Mouse (Mus musculus): ENCODE results near the gene Zfp367. TPM values are rescaled to one million over a fixed set of nuclear protein-coding genes. Genes with fewer than 3 reads are reported as not detected.

Gene Zfp367
- polyA plus RNA-seq, 1 experiment from 2014 or later = 7.8 TPM

DNA sequence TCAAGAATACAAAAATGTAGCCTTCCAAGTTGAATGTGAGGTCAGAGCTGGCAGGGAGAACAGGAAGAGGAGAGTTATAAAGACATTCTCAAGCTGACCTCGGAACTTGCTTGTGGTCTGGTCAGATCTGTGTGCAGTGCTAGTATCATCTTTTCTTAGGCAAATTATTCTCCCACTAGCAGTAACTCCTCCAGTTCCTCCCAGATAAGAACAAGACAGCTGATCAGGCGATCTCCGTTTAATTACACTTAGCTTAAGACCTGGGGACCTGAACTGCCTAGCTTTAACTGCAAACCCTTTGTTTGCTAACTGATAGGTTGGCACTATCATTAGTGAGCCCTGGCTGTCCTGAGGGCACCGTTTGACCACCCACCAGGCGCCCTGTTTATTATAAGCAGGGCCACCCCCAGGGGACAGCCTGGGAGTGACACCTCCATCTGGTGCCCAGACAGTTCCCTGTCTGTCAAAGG lies 44.6 kb downstream of the Zfp367 start:
- Histone ChIP-seq H3K4me2 (replicated peaks) (no peak overlapping the region), H3K9me3 (no peaks in the 10 kb centered on the region), H3K27me3 (0 out of 2 replicates have a peak, but pooled peaks cover 9% of the 10 kb centered on the region), H3K4me3 (replicated peaks) (no peak overlapping the region), H3K4me1 (replicated peaks) (peaks cover 16% of the 10 kb centered on the region), H3K27ac (peak overlapping the region; percentile 9; the same call in 1 of the 2 replicates), H3K36me3 (no peaks in the 10 kb centered on the region), H3K9ac (replicated peaks) (no peak overlapping the region)
- ATAC-seq = peak; percentile 67
- 26% methylated on average over 5 of the region's 5 CpGs for WGBS

DNA sequence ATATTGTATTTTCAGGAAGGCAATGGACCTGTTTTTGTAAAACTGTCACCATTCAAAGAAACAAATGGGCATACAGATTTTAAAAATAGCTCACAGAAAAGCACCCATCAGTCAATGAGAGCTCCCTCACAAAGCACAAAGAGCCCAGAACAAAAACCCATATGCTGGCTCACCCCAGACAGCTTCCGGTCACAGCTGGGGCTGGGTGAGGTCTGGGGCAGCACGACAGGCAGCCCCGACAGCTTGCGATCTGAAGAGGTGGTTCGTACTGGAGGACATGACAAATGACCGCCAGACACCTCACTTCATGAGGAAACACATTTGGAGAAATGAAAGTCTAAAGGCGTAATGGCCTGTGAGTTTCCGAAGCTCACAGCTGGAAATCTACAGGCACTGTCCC lies 45.5 kb downstream of the Zfp367 start:
- no peaks in the 10 kb centered on the region for H3K36me3 ChIP-seq
- peaks cover 16% of the 10 kb centered on the region for H3K4me1 ChIP-seq (replicated peaks)
- H3K9me3 ChIP-seq = no peaks in the 10 kb centered on the region
- 0 out of 2 replicates have a peak overlapping the region, but pooled peaks have one; percentile 19 for H3K27ac ChIP-seq
- 17% methylated on average over 8 of the region's 8 CpGs for WGBS
- H3K4me3 ChIP-seq (replicated peaks) = no peak overlapping the region
- peak; percentile 66 for ATAC-seq
- 0 out of 2 replicates have a peak, but pooled peaks cover 9% of the 10 kb centered on the region for H3K27me3 ChIP-seq
- H3K4me2 ChIP-seq (replicated peaks) = 0 out of 2 replicates have a peak overlapping the region, but pooled peaks have one; percentile 23
- H3K9ac ChIP-seq (replicated peaks) = peak overlapping the region; percentile 41; the same call in 1 of the 2 replicates

GRCm38 (mm10) chr13:64107105-64107504 lies 45.9 kb downstream of the Zfp367 start:
- Histone ChIP-seq H3K4me1 (replicated peaks) (peaks cover 16% of the 10 kb centered on the region), H3K27ac (no peak overlapping the region), H3K36me3 (no peaks in the 10 kb centered on the region), H3K4me2 (replicated peaks) (no peak overlapping the region), H3K9ac (replicated peaks) (no peak overlapping the region), H3K4me3 (replicated peaks) (no peak overlapping the region), H3K9me3 (no peaks in the 10 kb centered on the region), H3K27me3 (0 out of 2 replicates have a peak, but pooled peaks cover 9% of the 10 kb centered on the region)
- ATAC-seq = no peak
- WGBS = 33% methylated on average over 3 of the region's 3 CpGs

- H3K27ac ChIP-seq = no peak overlapping the region
- H3K9ac ChIP-seq (replicated peaks) = no peak overlapping the region
- H3K4me2 ChIP-seq (replicated peaks) = no peak overlapping the region
- no peaks in the 10 kb centered on the region for H3K9me3 ChIP-seq
- no peaks in the 10 kb centered on the region for H3K36me3 ChIP-seq
- ATAC-seq = no peak
- H3K4me1 ChIP-seq (replicated peaks) = peaks cover 16% of the 10 kb centered on the region
- 0 out of 2 replicates have a peak, but pooled peaks cover 9% of the 10 kb centered on the region for H3K27me3 ChIP-seq
- WGBS = 89% methylated on average over 3 of the region's 3 CpGs
- no peak overlapping the region for H3K4me3 ChIP-seq (replicated peaks)
These were observed 47.3 kb downstream of the Zfp367 start for GRCm38 (mm10) chr13:64105690-64106089.

DNA sequence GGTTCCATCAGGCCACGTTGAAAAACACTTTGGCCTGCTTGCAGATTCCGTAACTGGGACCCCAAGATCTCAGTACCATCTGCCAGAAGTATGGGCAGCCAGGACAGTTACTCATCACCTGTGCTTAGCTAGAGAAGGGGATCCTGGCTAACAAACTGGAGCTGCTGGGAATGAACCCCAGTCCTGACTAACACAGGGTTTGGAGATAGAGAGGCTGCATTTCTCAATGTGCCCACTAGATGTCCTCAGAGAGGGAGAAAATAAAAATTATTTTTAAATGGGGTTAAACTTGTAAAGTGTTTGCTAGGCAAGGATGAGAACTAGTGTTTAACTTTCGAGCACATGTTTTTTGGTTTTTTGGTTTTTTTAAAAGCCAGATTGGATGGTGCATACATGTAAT lies 52.8 kb downstream of the Zfp367 start:
- no peak overlapping the region for H3K4me2 ChIP-seq (replicated peaks)
- WGBS = 68% methylated on average over 3 of the region's 3 CpGs
- H3K4me1 ChIP-seq (replicated peaks) = no peaks in the 10 kb centered on the region
- no peak overlapping the region for H3K4me3 ChIP-seq (replicated peaks)
- no peak for ATAC-seq
- H3K27ac ChIP-seq = no peak overlapping the region
- H3K9ac ChIP-seq (replicated peaks) = no peak overlapping the region
- H3K36me3 ChIP-seq = no peaks in the 10 kb centered on the region
- H3K27me3 ChIP-seq = 0 out of 2 replicates have a peak, but pooled peaks cover 5% of the 10 kb centered on the region
- no peaks in the 10 kb centered on the region for H3K9me3 ChIP-seq

GRCm38 (mm10) chr13:64098992-64099391 lies 54.0 kb downstream of the Zfp367 start:
- 75% methylated on average over 9 of the region's 9 CpGs for WGBS
- H3K9ac ChIP-seq (replicated peaks) = no peak overlapping the region

GRCm38 (mm10) chr13:64093341-64093740 lies 59.7 kb downstream of the Zfp367 start:
- Histone ChIP-seq H3K27me3 (0 out of 2 replicates have a peak, but pooled peaks cover 14% of the 10 kb centered on the region), H3K9ac (replicated peaks) (no peak overlapping the region)
- 7% methylated on average over 1 of the region's 1 CpGs for WGBS

More at GRCm38 (mm10) chr13:64098992-64099391, 54.0 kb downstream of the Zfp367 start:
- H3K4me3 ChIP-seq (replicated peaks) = no peak overlapping the region
- H3K36me3 ChIP-seq = no peaks in the 10 kb centered on the region
- no peaks in the 10 kb centered on the region for H3K27me3 ChIP-seq
- ATAC-seq = no peak
- no peaks in the 10 kb centered on the region for H3K4me1 ChIP-seq (replicated peaks)
- H3K27ac ChIP-seq = no peak overlapping the region
- H3K9me3 ChIP-seq = no peaks in the 10 kb centered on the region
- no peak overlapping the region for H3K4me2 ChIP-seq (replicated peaks)

GRCm38 (mm10) chr13:64092752-64093151 lies 60.2 kb downstream of the Zfp367 start:
- H3K9me3 ChIP-seq = no peaks in the 10 kb centered on the region
- WGBS = 76% methylated on average over 6 of the region's 6 CpGs
- H3K27me3 ChIP-seq = 0 out of 2 replicates have a peak, but pooled peaks cover 14% of the 10 kb centered on the region
- H3K4me1 ChIP-seq (replicated peaks) = no peaks in the 10 kb centered on the region
- H3K9ac ChIP-seq (replicated peaks) = no peak overlapping the region
- H3K27ac ChIP-seq = no peak overlapping the region
- no peak overlapping the region for H3K4me3 ChIP-seq (replicated peaks)
- ATAC-seq = no peak
- H3K36me3 ChIP-seq = no peaks in the 10 kb centered on the region
- H3K4me2 ChIP-seq (replicated peaks) = no peak overlapping the region

More at GRCm38 (mm10) chr13:64093341-64093740, 59.7 kb downstream of the Zfp367 start:
- no peak for ATAC-seq
- no peaks in the 10 kb centered on the region for H3K4me1 ChIP-seq (replicated peaks)
- no peak overlapping the region for H3K4me2 ChIP-seq (replicated peaks)
- H3K4me3 ChIP-seq (replicated peaks) = no peak overlapping the region
- H3K9me3 ChIP-seq = no peaks in the 10 kb centered on the region
- no peaks in the 10 kb centered on the region for H3K36me3 ChIP-seq
- H3K27ac ChIP-seq = no peak overlapping the region

GRCm38 (mm10) chr13:64092141-64092540 lies 60.9 kb downstream of the Zfp367 start:
- WGBS = 66% methylated on average over 3 of the region's 3 CpGs

DNA sequence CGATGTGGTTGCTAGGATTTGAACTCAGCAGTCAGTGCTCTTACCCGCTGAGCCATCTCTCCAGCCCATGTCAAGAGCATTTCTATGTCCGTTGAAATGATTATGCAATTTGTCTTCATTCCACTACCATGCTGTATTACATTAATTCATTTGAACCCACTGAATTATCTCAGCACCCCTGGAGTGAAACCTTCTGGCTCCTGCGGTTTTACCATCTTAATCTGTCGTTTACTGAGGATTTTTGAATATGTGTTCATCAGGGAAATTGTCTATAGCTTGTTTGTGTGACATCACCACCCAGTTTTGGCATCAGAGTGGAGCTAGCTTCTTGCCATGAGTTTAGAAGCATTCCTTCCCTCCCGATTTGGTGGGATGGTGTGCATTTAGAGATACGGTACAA lies 62.0 kb downstream of the Zfp367 start:
- H3K4me2 ChIP-seq (replicated peaks) = no peak overlapping the region
- H3K4me3 ChIP-seq (replicated peaks) = no peak overlapping the region
- 0 out of 2 replicates have a peak, but pooled peaks cover 14% of the 10 kb centered on the region for H3K27me3 ChIP-seq
- no peak overlapping the region for H3K9ac ChIP-seq (replicated peaks)
- H3K9me3 ChIP-seq = no peaks in the 10 kb centered on the region
- H3K27ac ChIP-seq = no peak overlapping the region
- ATAC-seq = no peak
- 58% methylated on average over 7 of the region's 7 CpGs for WGBS
- H3K4me1 ChIP-seq (replicated peaks) = no peaks in the 10 kb centered on the region
- no peaks in the 10 kb centered on the region for H3K36me3 ChIP-seq

More at GRCm38 (mm10) chr13:64092141-64092540, 60.9 kb downstream of the Zfp367 start:
- Histone ChIP-seq H3K4me2 (replicated peaks) (no peak overlapping the region), H3K27ac (no peak overlapping the region), H3K36me3 (no peaks in the 10 kb centered on the region), H3K27me3 (0 out of 2 replicates have a peak, but pooled peaks cover 14% of the 10 kb centered on the region), H3K9ac (replicated peaks) (no peak overlapping the region), H3K4me1 (replicated peaks) (no peaks in the 10 kb centered on the region), H3K9me3 (no peaks in the 10 kb centered on the region), H3K4me3 (replicated peaks) (no peak overlapping the region)
- ATAC-seq = no peak

GRCm38 (mm10) chr13:64090278-64090677 lies 62.7 kb downstream of the Zfp367 start:
- no peaks in the 10 kb centered on the region for H3K36me3 ChIP-seq
- H3K4me1 ChIP-seq (replicated peaks) = no peaks in the 10 kb centered on the region
- 0 out of 2 replicates have a peak, but pooled peaks cover 14% of the 10 kb centered on the region for H3K27me3 ChIP-seq
- 90% methylated on average over 5 of the region's 5 CpGs for WGBS
- H3K4me3 ChIP-seq (replicated peaks) = no peak overlapping the region
- no peak overlapping the region for H3K9ac ChIP-seq (replicated peaks)
- H3K27ac ChIP-seq = no peak overlapping the region
- H3K4me2 ChIP-seq (replicated peaks) = no peak overlapping the region
- ATAC-seq = no peak
- H3K9me3 ChIP-seq = no peaks in the 10 kb centered on the region

- no peak within 1 kb of the TSS for H3K4me3 ChIP-seq (replicated peaks)
- WGBS = 77% methylated on average over 4 of the region's 4 CpGs
- ATAC-seq = no peak
- H3K27ac ChIP-seq = no peak within 1 kb of the TSS
- no peak within 1 kb of the TSS for H3K9ac ChIP-seq (replicated peaks)
- H3K9me3 ChIP-seq = no peaks in the 10 kb centered on the region
- no peaks in the 10 kb centered on the region for H3K36me3 ChIP-seq
- 0 out of 2 replicates have a peak, but pooled peaks cover 14% of the 10 kb centered on the region for H3K27me3 ChIP-seq
- H3K4me2 ChIP-seq (replicated peaks) = no peak within 1 kb of the TSS
- no peaks in the 10 kb centered on the region for H3K4me1 ChIP-seq (replicated peaks)
These were observed 63.9 kb downstream of the Zfp367 start, which contains the start of gene Hsd17b3 for GRCm38 (mm10) chr13:64089130-64089529. Hsd17b3 (minus strand) TSS chr13:64089230.

Measured in midbrain, embryonic 13.5 days (tissue).